Mouse (Mus musculus) embryonic facial prominence, embryonic 13.5 days (tissue): Measurements from ENCODE around the gene Mkrn1. TPM values are rescaled to one million over a fixed set of nuclear protein-coding genes. Genes with fewer than 3 reads are reported as not detected.

Source experiments
- ATAC-seq: fragments of 200-750 bp; cut with Nextera tagmentation; 2 replicates; pipeline ENCODE4 v1.8.0; 2017; ENCODE audit warnings: low read depth; ENCODE audit not compliant: insufficient number of reproducible peaks, insufficient read depth, low FRiP score, low TSS enrichment
- H3K27ac ChIP-seq: fragments of 300-500 bp; sonication (generic); 2 replicates; pipeline ENCODE4 v1.5.1; 2015; ENCODE audit warnings: moderate library complexity, mild to moderate bottlenecking, inconsistent platforms
- H3K27me3 ChIP-seq: fragments of 300-500 bp; sonication (generic); 2 replicates; pipeline ENCODE4 v1.6.1; 2015; ENCODE audit warnings: mild to moderate bottlenecking, inconsistent platforms
- H3K36me3 ChIP-seq: fragments of 300-500 bp; sonication (generic); 2 replicates; pipeline ENCODE4 v1.6.1; 2015; ENCODE audit warnings: mild to moderate bottlenecking, inconsistent platforms
- H3K4me1 ChIP-seq: fragments of 300-500 bp; sonication (generic); 2 replicates; pipeline ENCODE4 v1.6.1; 2015; ENCODE audit warnings: inconsistent platforms
- H3K4me2 ChIP-seq: fragments of 300-500 bp; sonication (generic); 2 replicates; pipeline ENCODE4 v1.6.1; 2015; ENCODE audit warnings: moderate library complexity, mild to moderate bottlenecking, inconsistent platforms
- H3K4me3 ChIP-seq: fragments of 300-500 bp; sonication (generic); 2 replicates; pipeline ENCODE4 v1.5.1; 2015; ENCODE audit warnings: mild to moderate bottlenecking, inconsistent platforms
- H3K9ac ChIP-seq: fragments of 300-500 bp; sonication (generic); 2 replicates; pipeline ENCODE4 v1.6.1; 2015; ENCODE audit warnings: mild to moderate bottlenecking, inconsistent platforms
- H3K9me3 ChIP-seq: fragments of 300-500 bp; sonication (generic); 2 replicates; pipeline ENCODE4 v1.6.1; 2016; ENCODE audit warnings: inconsistent platforms
- WGBS: fragments of 180-500 bp; shearing (Covaris S2); methylation state at CpG from one replicate; pipeline ENCODE4 v1.1.7; 2015; ENCODE audit warnings: mixed read lengths; 5-methylcytosine and 5-hydroxymethylcytosine counted together
- polyA plus RNA-seq: library from polyadenylated mRNA; unstranded; fragments of >200 nt; fragmentation: Nextera tagmentation; extraction: Ambion mirVana; gene quantifications from 2 replicates; pipeline ENCODE4 v1.2.1, GENCODE M21; 2015

The Mkrn1 gene
- polyA plus RNA-seq: 51.6 and 61.0 TPM in 2 replicates

DNA sequence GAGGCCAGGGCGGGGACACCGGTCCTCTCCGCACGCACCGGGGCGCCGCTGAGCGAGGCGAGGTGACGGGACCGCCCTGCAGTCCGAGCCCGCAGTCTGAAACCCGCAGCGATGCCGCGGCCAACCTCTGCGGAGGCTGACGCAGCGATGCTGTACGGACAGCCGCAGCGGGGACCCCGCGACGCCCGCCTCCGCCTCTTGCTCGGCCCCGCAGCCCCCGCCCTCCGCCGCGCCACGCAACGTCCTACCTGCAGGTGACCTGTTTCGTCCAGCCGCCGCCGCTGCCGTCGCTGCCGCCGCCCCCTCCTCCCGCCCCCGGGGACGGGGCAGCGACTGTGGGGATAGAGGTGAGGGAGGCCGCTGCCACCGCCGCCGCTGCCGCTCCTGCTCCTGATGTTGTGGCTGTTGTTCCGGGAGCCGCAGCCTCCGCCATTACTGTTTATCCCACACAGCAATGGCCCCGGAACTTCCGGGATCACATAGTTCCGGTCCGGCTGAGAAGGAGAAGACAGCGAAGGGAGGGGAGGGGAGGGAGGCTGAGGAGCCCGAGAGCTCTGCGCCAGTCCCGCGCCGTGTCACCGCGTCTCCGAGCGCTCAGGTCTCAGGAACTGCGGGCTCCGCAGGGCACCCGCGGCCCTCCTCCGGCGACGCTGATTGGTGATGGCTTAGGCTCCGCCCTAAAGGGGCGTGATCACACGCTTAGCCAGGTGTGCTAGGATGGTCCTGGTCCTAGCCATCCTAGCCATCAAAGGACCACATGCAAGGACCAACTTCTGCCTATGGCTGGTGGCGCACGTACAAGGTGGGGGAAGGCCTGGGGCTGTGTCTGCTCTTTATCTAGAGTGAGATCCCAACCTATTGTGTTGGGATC lies at the start of gene Mkrn1:
Gene Mkrn1, minus strand, starts transcription at position 612 of the 871 bp plus-strand sequence.
- Histone ChIP-seq H3K4me2 (peak within 1 kb of the TSS; percentile 67), H3K27me3 (peaks cover 22% of the 10 kb centered on the region), H3K4me1 (peaks cover 8% of the 10 kb centered on the region; the same call in 1 of the 2 replicates), H3K4me3 (peak within 1 kb of the TSS; percentile 96), H3K9ac (peak within 1 kb of the TSS; percentile 84), H3K9me3 (no peaks in the 10 kb centered on the region), H3K27ac (peak within 1 kb of the TSS; percentile 79), H3K36me3 (no peaks in the 10 kb centered on the region)
- WGBS: under 1% methylated on average over 72 of the region's 82 CpGs
- peak; percentile 91 for ATAC-seq

DNA sequence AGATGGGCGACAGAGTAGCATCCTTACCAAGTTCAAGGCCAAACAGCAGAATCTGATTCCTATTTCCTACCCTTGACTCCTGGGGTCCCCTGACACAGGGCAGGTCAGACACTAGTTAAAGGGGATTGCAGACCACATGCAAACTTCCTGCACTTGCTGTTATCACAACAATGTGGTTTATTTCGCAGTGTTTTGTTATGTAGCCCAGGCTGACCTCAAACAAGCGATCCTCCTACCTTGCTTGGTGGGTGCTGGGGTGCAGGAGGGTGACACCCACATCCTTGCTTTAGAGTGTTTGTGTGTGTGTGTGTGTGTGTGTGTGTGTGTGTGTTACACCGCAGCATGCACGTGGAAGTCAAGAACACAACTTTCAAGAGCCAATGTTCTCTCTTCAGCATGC lies 49.2 kb upstream of the Mkrn1 start:
- H3K36me3 ChIP-seq: peaks cover 56% of the 10 kb centered on the region
- no peak overlapping the region for H3K4me3 ChIP-seq
- H3K27me3 ChIP-seq: no peaks in the 10 kb centered on the region
- H3K27ac ChIP-seq: no peak overlapping the region
- H3K9ac ChIP-seq: no peak overlapping the region
- H3K4me2 ChIP-seq: no peak overlapping the region
- peaks cover 17% of the 10 kb centered on the region for H3K4me1 ChIP-seq
- H3K9me3 ChIP-seq: no peaks in the 10 kb centered on the region
- 84% methylated on average over 5 of the region's 5 CpGs for WGBS
- no peak for ATAC-seq

GRCm38 (mm10) chr6:39462621-39463538 lies 42.6 kb upstream of the Mkrn1 start:
- H3K36me3 ChIP-seq: peaks cover 53% of the 10 kb centered on the region
- H3K4me3 ChIP-seq: no peak overlapping the region
- H3K4me1 ChIP-seq: no peaks in the 10 kb centered on the region
- 52% methylated on average over 16 of the region's 16 CpGs for WGBS
- no peak overlapping the region for H3K4me2 ChIP-seq
- H3K27ac ChIP-seq: no peak overlapping the region
- H3K9me3 ChIP-seq: no peaks in the 10 kb centered on the region
- no peak overlapping the region for H3K9ac ChIP-seq
- no peaks in the 10 kb centered on the region for H3K27me3 ChIP-seq
- ATAC-seq: no peak

GRCm38 (mm10) chr6:39460040-39460439 lies 39.8 kb upstream of the Mkrn1 start:
- no peak for ATAC-seq
- no peaks in the 10 kb centered on the region for H3K27me3 ChIP-seq
- no peak overlapping the region for H3K9ac ChIP-seq
- peaks cover 35% of the 10 kb centered on the region for H3K36me3 ChIP-seq
- no peak overlapping the region for H3K4me3 ChIP-seq
- no peak overlapping the region for H3K27ac ChIP-seq
- H3K9me3 ChIP-seq: no peaks in the 10 kb centered on the region
- no peaks in the 10 kb centered on the region for H3K4me1 ChIP-seq
- H3K4me2 ChIP-seq: no peak overlapping the region
- WGBS: 96% methylated on average over 11 of the region's 11 CpGs

DNA sequence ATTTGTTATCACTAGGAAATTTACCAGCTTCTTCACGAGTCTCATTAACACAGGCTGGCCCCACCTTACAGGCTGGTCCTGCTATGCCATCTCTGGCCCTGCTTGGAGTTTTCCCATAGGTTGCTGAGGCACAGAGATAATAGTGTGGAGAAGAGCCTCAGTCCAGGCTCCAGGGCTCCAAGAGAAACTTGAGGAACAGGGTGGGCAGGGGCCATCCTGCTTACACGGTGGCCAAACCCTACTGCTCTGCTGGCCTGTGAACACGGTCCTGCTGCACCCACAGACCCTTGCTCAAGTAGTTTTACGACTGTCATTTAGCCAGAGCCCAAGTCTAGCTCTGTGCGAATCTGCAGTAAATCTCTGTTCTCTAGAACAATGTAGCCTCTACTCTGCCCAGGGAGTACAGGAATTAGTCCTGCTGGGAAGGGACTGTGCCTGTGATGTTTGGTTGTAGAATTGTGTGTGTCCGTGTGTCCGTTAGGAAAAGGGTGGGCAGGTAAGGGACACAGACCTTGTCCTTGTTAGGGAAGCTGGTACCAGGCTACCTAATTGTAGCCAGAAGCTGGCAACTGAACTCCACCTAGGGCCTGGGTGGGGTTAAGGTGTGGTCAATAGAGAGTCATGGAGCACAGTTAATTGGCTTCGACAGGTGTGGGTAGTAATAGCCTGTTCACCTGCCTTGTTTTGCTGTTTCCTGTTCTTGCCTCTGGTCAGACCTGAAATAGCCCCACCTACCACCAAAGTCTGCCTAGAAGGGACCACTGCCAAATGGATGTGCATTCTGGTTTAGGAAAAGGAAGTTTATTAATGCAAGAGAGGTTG lies 35.3 kb upstream of the Mkrn1 start:
- no peaks in the 10 kb centered on the region for H3K27me3 ChIP-seq
- H3K4me2 ChIP-seq: no peak overlapping the region
- no peak overlapping the region for H3K27ac ChIP-seq
- no peak for ATAC-seq
- peaks cover 7% of the 10 kb centered on the region for H3K36me3 ChIP-seq
- no peaks in the 10 kb centered on the region for H3K9me3 ChIP-seq
- no peaks in the 10 kb centered on the region for H3K4me1 ChIP-seq
- no peak overlapping the region for H3K4me3 ChIP-seq
- 77% methylated on average over 8 of the region's 8 CpGs for WGBS
- H3K9ac ChIP-seq: no peak overlapping the region

DNA sequence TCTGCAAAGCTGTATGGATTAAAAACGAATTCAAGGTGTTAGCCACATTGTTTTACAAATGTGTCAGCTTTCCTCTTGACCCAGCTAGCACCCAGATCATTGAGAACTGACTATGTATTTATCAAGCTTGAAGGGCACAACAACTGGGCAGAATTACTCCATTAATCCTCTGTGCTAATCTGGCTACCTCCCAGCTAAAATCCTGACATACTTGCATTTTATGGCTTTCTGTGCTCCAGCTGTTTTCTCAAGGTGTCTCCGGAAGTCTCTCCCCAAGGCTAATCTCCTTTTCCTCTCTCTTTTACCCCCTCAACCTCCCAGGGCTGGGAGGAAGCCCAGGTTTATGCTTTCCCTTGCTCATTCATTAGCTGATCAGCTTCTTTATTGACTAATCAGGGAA lies 34.4 kb upstream of the Mkrn1 start:
- Histone ChIP-seq H3K9me3 (no peaks in the 10 kb centered on the region), H3K27ac (no peak overlapping the region), H3K4me1 (no peaks in the 10 kb centered on the region), H3K36me3 (no peaks in the 10 kb centered on the region), H3K4me2 (no peak overlapping the region), H3K4me3 (no peak overlapping the region), H3K27me3 (no peaks in the 10 kb centered on the region), H3K9ac (no peak overlapping the region)
- 68% methylated on average over 2 of the region's 2 CpGs for WGBS
- ATAC-seq: no peak

DNA sequence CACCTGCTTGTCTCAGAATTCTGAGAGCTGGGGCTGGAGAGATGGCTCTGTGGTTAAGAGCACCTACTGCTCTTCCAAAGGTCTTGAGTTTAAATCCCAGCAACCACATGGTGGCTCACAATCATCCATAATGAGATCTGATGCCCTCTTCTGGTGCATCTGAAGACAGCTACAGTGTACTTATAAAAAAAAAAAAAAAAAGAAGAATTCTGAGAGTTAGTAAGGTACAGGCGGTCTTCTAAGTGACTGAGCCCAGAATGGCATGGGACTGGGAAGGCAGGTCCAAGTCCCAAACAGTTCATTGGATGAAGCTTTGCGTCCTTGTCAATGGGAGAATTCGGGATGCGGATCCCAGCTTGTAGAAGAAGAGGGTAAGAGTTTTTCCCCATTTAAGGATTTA lies 33.3 kb upstream of the Mkrn1 start:
- Histone ChIP-seq H3K4me1 (no peaks in the 10 kb centered on the region), H3K9me3 (no peaks in the 10 kb centered on the region), H3K36me3 (no peaks in the 10 kb centered on the region), H3K27ac (no peak overlapping the region), H3K27me3 (no peaks in the 10 kb centered on the region), H3K9ac (no peak overlapping the region), H3K4me3 (no peak overlapping the region), H3K4me2 (no peak overlapping the region)
- ATAC-seq: no peak
- 92% methylated on average over 4 of the region's 4 CpGs for WGBS

GRCm38 (mm10) chr6:39451033-39451432 lies 30.8 kb upstream of the Mkrn1 start:
- Histone ChIP-seq H3K27me3 (no peaks in the 10 kb centered on the region), H3K4me2 (no peak overlapping the region), H3K27ac (no peak overlapping the region), H3K4me3 (no peak overlapping the region), H3K36me3 (no peaks in the 10 kb centered on the region), H3K4me1 (no peaks in the 10 kb centered on the region), H3K9ac (no peak overlapping the region), H3K9me3 (no peaks in the 10 kb centered on the region)
- no peak for ATAC-seq
- 83% methylated on average over 3 of the region's 3 CpGs for WGBS

DNA sequence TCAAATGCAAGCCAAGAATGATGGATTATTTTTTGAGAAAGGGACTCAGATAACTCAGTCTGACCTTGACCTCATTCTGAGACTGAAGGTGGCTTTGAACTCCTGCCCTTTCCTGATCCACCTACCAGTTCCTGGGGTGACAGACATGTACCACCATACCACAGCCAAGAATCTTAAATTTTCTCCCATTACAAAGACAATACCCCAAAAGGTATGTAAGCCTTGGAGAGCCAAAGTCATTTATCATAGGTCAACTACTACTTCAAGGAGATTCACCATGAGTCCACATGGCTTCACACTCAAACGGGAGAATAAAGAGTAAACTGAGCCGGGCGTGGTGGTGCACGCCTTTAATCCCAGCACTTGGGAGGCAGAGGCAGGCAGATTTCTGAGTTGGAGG lies 30.3 kb upstream of the Mkrn1 start:
- Histone ChIP-seq H3K4me2 (no peak overlapping the region), H3K4me3 (no peak overlapping the region), H3K9me3 (no peaks in the 10 kb centered on the region), H3K4me1 (no peaks in the 10 kb centered on the region), H3K27me3 (no peaks in the 10 kb centered on the region), H3K9ac (no peak overlapping the region), H3K27ac (no peak overlapping the region), H3K36me3 (no peaks in the 10 kb centered on the region)
- WGBS: 89% methylated on average over 4 of the region's 4 CpGs
- no peak for ATAC-seq

GRCm38 (mm10) chr6:39447429-39448185 lies 27.3 kb upstream of the Mkrn1 start:
- no peak overlapping the region for H3K9ac ChIP-seq
- WGBS: 47% methylated on average over 4 of the region's 4 CpGs
- H3K4me3 ChIP-seq: no peak overlapping the region
- H3K4me1 ChIP-seq: no peaks in the 10 kb centered on the region
- no peak overlapping the region for H3K4me2 ChIP-seq
- H3K36me3 ChIP-seq: no peaks in the 10 kb centered on the region
- ATAC-seq: no peak
- H3K9me3 ChIP-seq: no peaks in the 10 kb centered on the region
- H3K27me3 ChIP-seq: no peaks in the 10 kb centered on the region
- H3K27ac ChIP-seq: no peak overlapping the region
